Mouse (Mus musculus) MEL (cell line): Measurements from ENCODE around the gene Nfix. TPM values are rescaled to one million over a fixed set of nuclear protein-coding genes. Genes with fewer than 3 reads are reported as not detected.

Experiments
- DNase-seq: peaks from one replicate; pipeline ENCODE4 v3.0.0; 2011; ENCODE audit warnings: low read depth, low spot score
- H3K27ac ChIP-seq: 2 replicates; pipeline ENCODE4 v1.5.1; 2012; ENCODE audit warnings: low read depth, mild to moderate bottlenecking, control low read depth, low read length, moderate library complexity; ENCODE audit not compliant: control insufficient read depth
- H3K27me3 ChIP-seq, 2 experiments: fragments of 150-350 bp in 1 of 2; sonication (generic) in 1 of 2; 2 replicates each; pipeline ENCODE4 v1.6.1; 2012; ENCODE audit warnings: low read length in 2 of 2, mild to moderate bottlenecking in 2 of 2, improper control_type of control experiment in 1 of 2, moderate library complexity in 1 of 2; ENCODE audit not compliant: insufficient read depth in 2 of 2, control insufficient read depth in 1 of 2
- H3K36me3 ChIP-seq, 2 experiments: 2 replicates each; pipeline ENCODE4 v1.6.1; 2012 to 2014; ENCODE audit warnings: low read length in 2 of 2, improper control_type of control experiment in 1 of 2, inconsistent platforms in 1 of 2, mild to moderate bottlenecking in 1 of 2; ENCODE audit not compliant: insufficient read depth in 2 of 2, control insufficient read depth in 1 of 2
- H3K4me1 ChIP-seq, 2 experiments: fragments of 150-350 bp in 1 of 2; sonication (generic) in 1 of 2; 2 replicates each; pipeline ENCODE4 v1.6.1; 2012; ENCODE audit warnings: low read length in 2 of 2, improper control_type of control experiment in 1 of 2, mild to moderate bottlenecking in 1 of 2; ENCODE audit not compliant: insufficient read depth in 2 of 2, control insufficient read depth in 1 of 2
- H3K4me3 ChIP-seq, 2 experiments: fragments of 150-350 bp in 1 of 2; sonication (generic) in 1 of 2; 2 replicates each; pipeline ENCODE4 v1.5.1; 2012; ENCODE audit warnings: low read depth in 2 of 2, low read length in 2 of 2, mild to moderate bottlenecking in 2 of 2, moderate library complexity in 2 of 2, control low read depth in 1 of 2, improper control_type of control experiment in 1 of 2; ENCODE audit not compliant: control insufficient read depth in 1 of 2, insufficient read depth in 1 of 2
- H3K79me2 ChIP-seq: 2 replicates; pipeline ENCODE4 v1.6.1; 2012; ENCODE audit warnings: mild to moderate bottlenecking, low read length, moderate library complexity; ENCODE audit not compliant: control insufficient read depth, poor library complexity, insufficient read depth
- H3K9ac ChIP-seq: 2 replicates; pipeline ENCODE4 v1.6.1; 2012; ENCODE audit warnings: low read depth, mild to moderate bottlenecking, control low read depth, low read length, moderate library complexity; ENCODE audit not compliant: control insufficient read depth, poor library complexity, severe bottlenecking
- H3K9me3 ChIP-seq: fragments of 150-350 bp; sonication (generic); replicated peaks from 2 replicates; pipeline ENCODE4 v1.6.1; 2012; ENCODE audit warnings: mild to moderate bottlenecking, low read length, improper control_type of control experiment, moderate library complexity; ENCODE audit not compliant: insufficient read depth
- BHLHE40 ChIP-seq: IDR thresholded peaks from 2 replicates; pipeline ENCODE4 v1.6.1; 2012; ENCODE audit warnings: low read depth, mild to moderate bottlenecking, inconsistent platforms, low read length, improper control_type of control experiment, borderline replicate concordance
- CHD1 ChIP-seq: IDR thresholded peaks from 2 replicates; pipeline ENCODE4 v1.6.1; 2012; ENCODE audit warnings: low read depth, mild to moderate bottlenecking, inconsistent platforms, low read length, improper control_type of control experiment
- CTCF ChIP-seq, 3 experiments: IDR thresholded peaks in 2 of 3; conservative IDR thresholded peaks in 1 of 3; 2 replicates each; pipeline ENCODE4 v1.5.1; 2011 to 2012; ENCODE audit warnings: low read length in 3 of 3, low read depth in 2 of 3, mild to moderate bottlenecking in 2 of 3, improper control_type of control experiment in 1 of 3, inconsistent platforms in 1 of 3, mixed read lengths in 1 of 3, moderate library complexity in 1 of 3; ENCODE audit not compliant: control insufficient read depth in 1 of 3, insufficient read depth in 1 of 3, poor library complexity in 1 of 3, severe bottlenecking in 1 of 3
- E2F4 ChIP-seq: IDR thresholded peaks from 2 replicates; pipeline ENCODE4 v1.6.1; 2011; ENCODE audit warnings: low read depth, low read length, improper control_type of control experiment, borderline replicate concordance
- ELF1 ChIP-seq: IDR thresholded peaks from 2 replicates; pipeline ENCODE4 v1.6.1; 2014; ENCODE audit warnings: low read depth, mild to moderate bottlenecking, inconsistent platforms, low read length, improper control_type of control experiment, moderate library complexity
- ETS1 ChIP-seq: IDR thresholded peaks from 2 replicates; pipeline ENCODE4 v1.6.1; 2012; ENCODE audit warnings: low read depth, mild to moderate bottlenecking, inconsistent platforms, low read length, improper control_type of control experiment, moderate library complexity
- GABPA ChIP-seq: IDR thresholded peaks from 2 replicates; pipeline ENCODE4 v1.6.1; 2012; ENCODE audit warnings: low read depth, mild to moderate bottlenecking, inconsistent platforms, low read length, improper control_type of control experiment, moderate library complexity
- GATA1 ChIP-seq: IDR thresholded peaks from 2 replicates; pipeline ENCODE4 v1.6.1; 2011; ENCODE audit warnings: low read depth, low read length, improper control_type of control experiment
- KAT2A ChIP-seq: conservative IDR thresholded peaks from 2 replicates; pipeline ENCODE4 v1.6.1; 2012; ENCODE audit warnings: low read depth, low read length, improper control_type of control experiment, inconsistent platforms
- MAFK ChIP-seq: IDR thresholded peaks from 2 replicates; pipeline ENCODE4 v1.6.1; 2011; ENCODE audit warnings: low read depth, mild to moderate bottlenecking, low read length, improper control_type of control experiment, borderline replicate concordance
- MAX ChIP-seq: IDR thresholded peaks from 2 replicates; pipeline ENCODE4 v1.6.1; 2011; ENCODE audit warnings: low read length, improper control_type of control experiment
- MAZ ChIP-seq: IDR thresholded peaks from 2 replicates; pipeline ENCODE4 v1.6.1; 2012; ENCODE audit warnings: low read depth, mild to moderate bottlenecking, inconsistent platforms, low read length, improper control_type of control experiment
- MEF2A ChIP-seq: IDR thresholded peaks from 2 replicates; pipeline ENCODE4 v1.6.1; 2014; ENCODE audit warnings: low read depth, mild to moderate bottlenecking, inconsistent platforms, low read length, improper control_type of control experiment; ENCODE audit not compliant: poor library complexity, insufficient replicate concordance, severe bottlenecking; ENCODE audit errors: extremely low read depth
- MXI1 ChIP-seq: IDR thresholded peaks from 2 replicates; pipeline ENCODE4 v1.6.1; 2011; ENCODE audit warnings: mild to moderate bottlenecking, low read depth, low read length, improper control_type of control experiment
- MYB ChIP-seq: IDR thresholded peaks from 2 replicates; pipeline ENCODE4 v1.6.1; 2011; ENCODE audit warnings: mild to moderate bottlenecking, low read depth, low read length, improper control_type of control experiment
- NELFE ChIP-seq: IDR thresholded peaks from 2 replicates; pipeline ENCODE4 v1.6.1; 2011; ENCODE audit warnings: low read depth, low read length, improper control_type of control experiment
- POLR2A ChIP-seq, 2 experiments: IDR thresholded peaks; 2 replicates each; pipeline ENCODE4 v1.6.1; 2011 to 2012; ENCODE audit warnings: low read length in 2 of 2, mild to moderate bottlenecking in 2 of 2, control low read depth in 1 of 2, improper control_type of control experiment in 1 of 2, low read depth in 1 of 2, moderate library complexity in 1 of 2; ENCODE audit not compliant: control insufficient read depth in 1 of 2, insufficient read depth in 1 of 2, poor library complexity in 1 of 2
- POLR2AphosphoS2 ChIP-seq: IDR thresholded peaks from 2 replicates; pipeline ENCODE4 v1.6.1; 2011; ENCODE audit warnings: low read length, improper control_type of control experiment
- POLR2AphosphoS5 ChIP-seq: IDR thresholded peaks from 2 replicates; pipeline ENCODE4 v1.6.1; 2012; ENCODE audit warnings: low read depth, borderline replicate concordance, mild to moderate bottlenecking, inconsistent platforms, low read length, moderate library complexity, mixed read lengths
- SIN3A ChIP-seq: IDR thresholded peaks from 2 replicates; pipeline ENCODE4 v1.6.1; 2012; ENCODE audit warnings: low read length, improper control_type of control experiment, inconsistent platforms
- SMC3 ChIP-seq: IDR thresholded peaks from 2 replicates; pipeline ENCODE4 v1.6.1; 2011; ENCODE audit warnings: low read depth, low read length, improper control_type of control experiment
- TAL1 ChIP-seq: IDR thresholded peaks from 2 replicates; pipeline ENCODE4 v1.6.1; 2012; ENCODE audit warnings: mild to moderate bottlenecking, inconsistent platforms, low read length, moderate library complexity, mixed read lengths
- USF1 ChIP-seq: IDR thresholded peaks from 2 replicates; pipeline ENCODE4 v1.6.1; 2014; ENCODE audit warnings: low read depth, mild to moderate bottlenecking, inconsistent platforms, low read length, improper control_type of control experiment, moderate library complexity
- USF2 ChIP-seq, 2 experiments: IDR thresholded peaks; 2 replicates each; pipeline ENCODE4 v1.6.1; 2011 to 2012; ENCODE audit warnings: improper control_type of control experiment in 2 of 2, low read length in 2 of 2, borderline replicate concordance in 1 of 2, inconsistent platforms in 1 of 2, low read depth in 1 of 2, mild to moderate bottlenecking in 1 of 2; ENCODE audit not compliant: insufficient read depth in 1 of 2
- ZKSCAN1 ChIP-seq: IDR thresholded peaks from 2 replicates; pipeline ENCODE4 v1.6.1; 2012; ENCODE audit warnings: low read depth, mild to moderate bottlenecking, inconsistent platforms, low read length, improper control_type of control experiment, moderate library complexity
- ZMIZ1 ChIP-seq: IDR thresholded peaks from 2 replicates; pipeline ENCODE4 v1.6.1; 2012; ENCODE audit warnings: low read depth, mild to moderate bottlenecking, inconsistent platforms, low read length, improper control_type of control experiment, moderate library complexity
- ZNF384 ChIP-seq: IDR thresholded peaks from 2 replicates; pipeline ENCODE4 v1.6.1; 2012; ENCODE audit warnings: low read depth, mild to moderate bottlenecking, inconsistent platforms, low read length, improper control_type of control experiment
- polyA plus RNA-seq, 2 experiments: library from polyadenylated mRNA; stranded (reverse) in 1 of 2; unstranded in 1 of 2; fragments of >175 nt in 1 of 2; fragments of >200 nt in 1 of 2; gene quantifications; 2 replicates each; pipeline versions ENCODE4 v1.2.1 to v1.2.4; 2012; ENCODE audit warnings: low replicate concordance in 2 of 2, low read depth in 1 of 2; ENCODE audit not compliant: insufficient read length in 2 of 2, insufficient read depth in 1 of 2, missing spikeins in 1 of 2
- total RNA-seq: library from RNA; depleted of rRNA; stranded (reverse); fragments of 300-350 nt; gene quantifications from 2 replicates; pipeline ENCODE4 v1.2.3, GENCODE M21; 2012

Gene Nfix
- total and polyA plus RNA-seq, 3 experiments: 14.4 to 29.1 TPM; not detected in 1

DNA sequence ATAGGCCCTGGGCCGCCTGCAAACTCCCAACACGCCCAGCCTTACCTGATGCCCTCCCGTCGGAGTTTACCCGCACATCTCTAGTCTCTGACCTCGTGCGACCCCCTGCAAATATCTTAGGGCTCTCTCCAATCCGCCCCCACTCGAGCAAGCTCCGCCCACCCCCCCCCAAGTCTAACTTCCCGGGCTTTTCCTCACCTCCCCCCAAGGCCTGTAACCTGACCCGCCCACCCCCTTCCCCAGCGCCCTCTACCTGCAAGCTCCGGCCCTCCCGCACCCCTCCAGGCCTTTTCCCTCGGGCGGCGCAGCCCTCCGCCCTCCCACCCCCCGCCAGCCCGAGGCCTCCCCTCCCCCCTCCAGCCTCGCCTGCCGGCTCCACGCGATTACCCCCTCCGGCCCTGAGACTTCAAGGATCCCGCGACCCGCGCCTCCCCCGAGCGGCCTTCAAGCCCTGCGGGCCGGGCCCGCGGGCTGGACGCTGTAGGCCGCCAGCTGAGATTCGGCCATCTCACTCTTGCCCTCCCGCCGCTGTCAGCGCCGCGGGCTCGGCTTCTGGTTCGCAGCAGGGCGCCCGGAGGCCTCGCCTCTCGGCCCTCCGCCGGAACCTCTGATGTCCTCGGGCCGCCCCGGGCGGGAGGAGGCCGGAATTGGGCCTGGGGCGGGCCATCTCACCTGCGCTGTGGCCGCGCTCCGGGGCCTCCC is 113.0 kb downstream of the Nfix start:
- Histone ChIP-seq H3K27me3 (no peaks in the 10 kb centered on the region), H3K4me3 (peak overlapping the region; percentile 70 to 93), H3K36me3 (peaks cover 7 to 19% of the 10 kb centered on the region in 2 experiments), H3K79me2 (peaks cover 73% of the 10 kb centered on the region), H3K4me1 (peaks cover 0 to 15% of the 10 kb centered on the region in 2 experiments; a peak in 2 of 4 replicates), H3K27ac (peak overlapping the region; percentile 77), H3K9ac (peak overlapping the region; percentile 87), H3K9me3 (no peaks in the 10 kb centered on the region)
- TF ChIP-seq GATA1 (no peak), MAFK (no peak), ZKSCAN1 (no peak), KAT2A (no peak), CTCF (IDR thresholded peaks at IDR 0.05 in 2 of 3, conservative IDR thresholded peaks at IDR 0.05 in 1 of 3; ENCODE audit: control insufficient read depth in 1 of 3, insufficient read depth in 1 of 3, low read depth in 2 of 3, low read length in 3 of 3, poor library complexity in 1 of 3, severe bottlenecking in 1 of 3) (peak in 1 of 3 experiments; percentile 57; a peak in 3 of 6 replicates)
- DNase-seq: peak; percentile 83

DNA sequence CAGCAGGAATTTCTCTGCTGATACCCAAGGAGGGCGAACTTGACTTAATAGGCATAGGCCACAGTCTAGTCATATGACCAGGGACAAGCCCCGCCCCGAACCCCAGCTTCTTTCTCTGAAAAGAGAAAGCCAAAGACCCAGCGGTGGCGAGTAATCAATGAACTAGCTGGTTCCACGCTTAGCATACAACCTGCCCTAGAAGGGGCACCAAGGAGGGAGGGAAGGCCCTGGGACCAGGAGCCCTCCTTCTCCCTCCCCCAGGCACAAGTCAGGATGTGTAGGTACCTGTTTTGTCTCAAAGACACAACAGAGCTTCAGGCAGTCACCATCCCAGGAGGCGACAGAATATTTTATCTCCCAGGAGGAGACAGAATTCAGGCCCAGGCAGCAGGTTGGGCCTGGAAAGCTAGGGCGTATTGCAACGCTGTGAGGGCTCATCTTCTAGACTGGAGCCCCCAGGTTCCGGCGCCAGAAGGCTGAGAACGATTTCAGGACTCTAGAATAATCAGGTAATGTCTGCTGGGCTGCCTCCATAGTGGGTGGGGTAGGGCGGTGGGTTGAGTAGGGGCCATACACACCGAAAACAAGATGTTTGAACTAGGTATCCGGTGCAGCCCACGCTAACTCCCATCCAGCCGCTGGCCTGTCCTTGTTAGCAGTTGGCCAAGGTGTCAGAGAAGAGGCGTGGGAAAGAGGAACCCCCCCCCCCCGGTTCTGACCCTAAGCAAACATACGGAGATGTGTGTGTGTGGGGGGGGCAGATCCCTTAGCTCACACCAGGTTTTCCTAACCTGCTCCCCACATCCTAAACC is 113.7 kb downstream of the Nfix start, which contains the start of gene Trmt1:
Gene Trmt1 (plus strand): TSS at position 117 of the 812 bp plus-strand sequence.
- H3K9me3 ChIP-seq: no peaks in the 10 kb centered on the region
- H3K79me2 ChIP-seq: peaks cover 78% of the 10 kb centered on the region
- peaks cover 0 to 15% of the 10 kb centered on the region in 2 experiments; a peak in 2 of 4 replicates for H3K4me1 ChIP-seq
- peak within 1 kb of the TSS; percentile 70 for H3K27ac ChIP-seq
- H3K9ac ChIP-seq: peak within 1 kb of the TSS; percentile 71
- peak within 1 kb of the TSS; percentile 64 to 93 for H3K4me3 ChIP-seq
- peak; percentile 82 for DNase-seq
- peaks cover 7 to 19% of the 10 kb centered on the region in 2 experiments for H3K36me3 ChIP-seq
- no peaks in the 10 kb centered on the region for H3K27me3 ChIP-seq
- TF ChIP-seq USF2 (IDR thresholded peaks at IDR 0.05; ENCODE audit: borderline replicate concordance in 1 of 2, insufficient read depth in 1 of 2, low read depth in 1 of 2, low read length in 2 of 2): no peak
- no peak for TF ChIP-seq E2F4
- no peak for TF ChIP-seq ZNF384
- no peak for TF ChIP-seq ETS1
- no peak for TF ChIP-seq CTCF (IDR thresholded peaks at IDR 0.05 in 2 of 3, conservative IDR thresholded peaks at IDR 0.05 in 1 of 3; ENCODE audit: control insufficient read depth in 1 of 3, insufficient read depth in 1 of 3, low read depth in 2 of 3, low read length in 3 of 3, poor library complexity in 1 of 3, severe bottlenecking in 1 of 3)
- no peak for TF ChIP-seq MYB
- no peak for TF ChIP-seq MAZ
- TF ChIP-seq POLR2AphosphoS2: no peak
- TF ChIP-seq GATA1: no peak
- TF ChIP-seq MXI1: 0 out of 2 replicates have a peak, but pooled peaks have one; percentile 22
- TF ChIP-seq GABPA: no peak
- no peak for TF ChIP-seq BHLHE40
- 0 out of 2 replicates have a peak, but pooled peaks have one; percentile 34 for TF ChIP-seq NELFE
- TF ChIP-seq MAFK: no peak
- no peak for TF ChIP-seq TAL1
- no peak; the same call in 1 of the 2 replicates for TF ChIP-seq SIN3A
- no peak for TF ChIP-seq ELF1
- TF ChIP-seq POLR2A (IDR thresholded peaks at IDR 0.05; ENCODE audit: control insufficient read depth in 1 of 2, insufficient read depth in 1 of 2, low read depth in 1 of 2, low read length in 2 of 2, poor library complexity in 1 of 2): peak in 1 of 2 experiments; percentile 59; a peak in 2 of 4 replicates
- no peak for TF ChIP-seq MEF2A
- peak; percentile 87 for TF ChIP-seq USF1
- TF ChIP-seq SMC3: no peak
- no peak for TF ChIP-seq CHD1
- no peak for TF ChIP-seq POLR2AphosphoS5
- peak; percentile 59; the same call in 1 of the 2 replicates for TF ChIP-seq ZMIZ1
- TF ChIP-seq MAX: no peak; the same call in 1 of the 2 replicates
